Mouse (Mus musculus) lung, embryonic 16.5 days (tissue): ENCODE measurements around the gene Arxes1. TPM values are rescaled to one million over a fixed set of nuclear protein-coding genes. Genes with fewer than 3 reads are reported as not detected.
"Not testable (repeated sequence)": the region's sequence is repeated elsewhere in the genome, so short reads cannot be mapped to it uniquely, and the experiment has no call there.

ENCODE experiments used
- ATAC-seq: fragments of 200-750 bp; cut with Nextera tagmentation; 2 replicates; pipeline ENCODE4 v1.8.0; 2017; ENCODE audit warnings: low read depth, mild to moderate bottlenecking, moderate library complexity
- H3K27ac ChIP-seq: fragments of 300-500 bp; sonication (generic); 2 replicates; pipeline ENCODE4 v1.5.1; 2014; ENCODE audit warnings: mild to moderate bottlenecking, control low read depth, low read length
- H3K27me3 ChIP-seq: fragments of 300-500 bp; sonication (generic); 2 replicates; pipeline ENCODE4 v1.6.1; 2014; ENCODE audit warnings: low read depth, low read length, mixed read lengths; ENCODE audit not compliant: control insufficient read depth, insufficient read depth
- H3K36me3 ChIP-seq: fragments of 300-500 bp; sonication (generic); 2 replicates; pipeline ENCODE4 v1.6.1; 2014; ENCODE audit warnings: low read length; ENCODE audit not compliant: control insufficient read depth, insufficient read depth
- H3K4me1 ChIP-seq: fragments of 300-500 bp; sonication (generic); replicated peaks from 2 replicates; pipeline ENCODE4 v1.6.1; 2014; ENCODE audit warnings: low read length, mixed read lengths; ENCODE audit not compliant: control insufficient read depth, insufficient read depth
- H3K4me2 ChIP-seq: fragments of 300-500 bp; sonication (generic); 2 replicates; pipeline ENCODE4 v1.6.1; 2014; ENCODE audit warnings: low read depth, low read length, control low read depth
- H3K4me3 ChIP-seq: fragments of 300-500 bp; sonication (generic); 2 replicates; pipeline ENCODE4 v1.5.1; 2014; ENCODE audit warnings: mild to moderate bottlenecking, low read length, control low read depth
- H3K9ac ChIP-seq: fragments of 300-500 bp; sonication (generic); 2 replicates; pipeline ENCODE4 v1.6.1; 2014; ENCODE audit warnings: low read length, control low read depth
- H3K9me3 ChIP-seq: fragments of 300-500 bp; sonication (generic); 2 replicates; pipeline ENCODE4 v1.6.1; 2016; ENCODE audit warnings: low read length; ENCODE audit not compliant: control insufficient read depth
- WGBS: fragments of 180-500 bp; shearing (Covaris S2); extraction: QIAGEN DNeasy Blood & Tissue Kit; methylation state at CpG from one replicate; pipeline ENCODE4 v1.1.7; 2014; 5-methylcytosine and 5-hydroxymethylcytosine counted together
- polyA plus RNA-seq: library from polyadenylated mRNA; unstranded; fragments of >200 nt; fragmentation: Nextera tagmentation; extraction: Ambion mirVana; gene quantifications from 2 replicates; pipeline ENCODE4 v1.2.1, GENCODE M21; 2015

Gene Arxes1
- polyA plus RNA-seq, 1 experiment from 2014 or later: 17.7 TPM

DNA sequence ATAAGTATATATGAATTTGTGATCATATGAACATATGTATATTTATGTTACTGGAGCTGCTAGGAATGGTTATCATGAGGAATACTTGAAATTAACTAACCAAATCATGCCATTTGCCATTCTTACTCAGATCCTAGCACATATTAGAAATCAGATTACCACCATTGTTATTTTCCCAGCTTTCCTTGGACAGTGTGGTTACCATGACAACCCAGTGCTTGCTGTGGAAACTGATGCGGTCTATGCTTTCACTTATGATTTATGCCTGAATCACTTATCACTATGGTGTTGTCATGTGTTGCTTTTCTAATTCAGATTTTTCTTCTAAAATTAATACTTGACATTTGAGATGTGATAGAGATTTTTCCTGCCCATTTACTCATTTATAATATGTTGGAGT, 2.8 kb upstream of the Arxes1 start:
- Histone ChIP-seq H3K36me3 (no peaks in the 10 kb centered on the region), H3K4me1 (no peaks in the 10 kb centered on the region), H3K4me2 (no peak overlapping the region), H3K4me3 (no peak overlapping the region), H3K27ac (no peak overlapping the region), H3K9ac (no peak overlapping the region), H3K9me3 (no peaks in the 10 kb centered on the region), H3K27me3 (no peaks in the 10 kb centered on the region)
- no peak for ATAC-seq
- 52% methylated on average over 1 of the region's 1 CpGs for WGBS

DNA sequence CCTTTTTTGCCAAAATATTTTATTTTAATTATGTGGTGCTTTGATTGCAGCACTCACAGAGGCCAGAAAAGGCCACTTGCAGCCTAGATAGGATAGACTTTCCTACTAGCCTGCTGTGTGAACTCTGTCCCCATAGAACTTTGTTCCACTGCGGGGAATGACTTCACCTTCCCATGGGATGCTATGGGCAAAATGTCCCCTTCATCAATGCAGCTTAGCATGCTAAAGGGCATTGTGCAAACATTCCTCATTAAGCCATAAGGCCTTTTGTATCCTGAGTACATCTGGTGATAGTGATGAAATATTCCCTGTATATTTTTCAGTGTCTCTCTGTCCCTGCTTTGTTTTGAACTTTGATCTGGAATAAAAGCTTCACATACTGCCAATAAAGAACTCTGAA, 10.6 kb downstream of the Arxes1 start:
- Histone ChIP-seq H3K4me3 (no peak overlapping the region), H3K4me2 (no peak overlapping the region), H3K27ac (no peak overlapping the region), H3K36me3 (no peaks in the 10 kb centered on the region), H3K4me1 (no peaks in the 10 kb centered on the region), H3K27me3 (no peaks in the 10 kb centered on the region), H3K9ac (no peak overlapping the region), H3K9me3 (no peaks in the 10 kb centered on the region)
- no peak for ATAC-seq
- 80% methylated on average over 1 of the region's 1 CpGs for WGBS

- Histone ChIP-seq H3K36me3 (no peaks in the 10 kb centered on the region), H3K9me3 (no peaks in the 10 kb centered on the region), H3K4me3 (no peak overlapping the region), H3K4me1 (no peaks in the 10 kb centered on the region), H3K27ac (no peak overlapping the region), H3K4me2 (no peak overlapping the region), H3K27me3 (no peaks in the 10 kb centered on the region), H3K9ac (no peak overlapping the region)
- WGBS: 16% methylated on average over 5 of the region's 5 CpGs
- ATAC-seq: no peak
Measured at GRCm38 (mm10) chrX:136047528-136047927, 14.4 kb downstream of the Arxes1 start.

DNA sequence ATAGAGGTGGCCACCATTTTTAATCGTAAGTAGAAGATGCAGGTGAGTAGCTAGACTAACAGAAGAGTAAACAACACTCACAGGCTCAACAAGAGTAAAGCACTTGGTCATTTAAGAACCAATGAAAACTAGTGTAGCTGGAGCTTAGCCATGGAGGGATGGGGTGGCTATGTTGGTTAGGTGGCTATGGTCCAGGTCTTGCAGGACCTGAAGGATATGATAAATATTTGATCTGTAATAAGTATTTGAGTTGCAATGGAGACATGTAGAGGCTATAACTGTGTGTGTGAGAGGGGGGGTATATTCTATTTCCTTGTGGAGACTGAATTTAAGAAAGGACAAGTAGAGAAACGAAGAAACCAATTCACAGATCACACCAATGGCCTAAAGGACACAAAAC, 18.1 kb downstream of the Arxes1 start:
- H3K27me3 ChIP-seq: no peaks in the 10 kb centered on the region
- no peak overlapping the region for H3K4me2 ChIP-seq
- no peaks in the 10 kb centered on the region for H3K9me3 ChIP-seq
- no peak overlapping the region for H3K9ac ChIP-seq
- 0 out of 2 replicates have a peak, but pooled peaks have one; percentile 51 for ATAC-seq
- H3K36me3 ChIP-seq: no peaks in the 10 kb centered on the region
- H3K4me3 ChIP-seq: no peak overlapping the region
- no peaks in the 10 kb centered on the region for H3K4me1 ChIP-seq
- 49% methylated on average over 2 of the region's 2 CpGs for WGBS
- H3K27ac ChIP-seq: no peak overlapping the region

DNA sequence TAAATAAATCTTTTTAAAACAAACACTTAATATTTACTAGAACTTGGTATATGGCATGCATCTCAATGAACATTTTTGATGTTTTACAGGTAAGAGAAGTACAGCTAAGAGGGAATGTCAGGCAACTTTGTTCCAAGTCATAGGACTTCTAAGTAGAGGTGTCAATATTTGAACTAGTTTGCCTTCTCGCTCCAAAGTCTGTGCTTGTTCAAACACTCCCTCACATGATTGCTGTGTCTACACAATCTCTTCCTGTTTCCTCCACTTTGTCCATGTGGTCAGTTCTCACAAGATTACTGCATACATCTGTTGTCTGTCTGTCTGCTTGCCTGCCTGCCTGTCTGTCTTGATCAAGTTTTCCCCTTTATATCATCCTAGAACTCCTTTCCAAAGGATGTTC, 27.5 kb downstream of the Arxes1 start:
- Histone ChIP-seq H3K4me3 (no peak overlapping the region), H3K4me2 (no peak overlapping the region), H3K36me3 (no peaks in the 10 kb centered on the region), H3K4me1 (no peaks in the 10 kb centered on the region), H3K9me3 (no peaks in the 10 kb centered on the region), H3K9ac (no peak overlapping the region), H3K27ac (no peak overlapping the region), H3K27me3 (no peaks in the 10 kb centered on the region)
- ATAC-seq: no peak
- WGBS: 48% methylated on average over 1 of the region's 1 CpGs

GRCm38 (mm10) chrX:136067201-136067991, 34.2 kb downstream of the Arxes1 start:
- H3K4me1 ChIP-seq, H3K27ac ChIP-seq, H3K27me3 ChIP-seq, H3K9me3 ChIP-seq, H3K36me3 ChIP-seq, H3K9ac ChIP-seq: not testable (repeated sequence)
- WGBS: 8% methylated on average over 9 of the region's 48 CpGs
- Histone ChIP-seq H3K4me2 (peak overlapping the region; percentile 42), H3K4me3 (peak overlapping the region; percentile 34)
- peak; percentile 64 for ATAC-seq

GRCm38 (mm10) chrX:136068020-136068419, 34.9 kb downstream of the Arxes1 start, which contains the start of gene Bex2:
Bex2 (minus strand) TSS chrX:136068236.
- H3K27me3 ChIP-seq, H3K27ac ChIP-seq, H3K9ac ChIP-seq, H3K36me3 ChIP-seq, H3K4me1 ChIP-seq, H3K9me3 ChIP-seq: not testable (repeated sequence)
- WGBS: no CpG with 5 or more reads among the region's 32 CpGs
- H3K4me2 ChIP-seq: peak within 1 kb of the TSS; percentile 42
- peak; percentile 97 for ATAC-seq
- H3K4me3 ChIP-seq: peak within 1 kb of the TSS; percentile 34

Other genes with a start within 250 kb of the Arxes1 start
- gene Bhlhb9, start 235.8 kb upstream of the Arxes1 start, polyA plus RNA-seq: 43.8 and 45.3 TPM in 2 replicates
- gene Gprasp2, start 194.3 kb upstream of the Arxes1 start, polyA plus RNA-seq: 18.0 and 19.1 TPM in 2 replicates
- 44.3 and 48.4 TPM in 2 replicates for gene Arxes2, start 39.5 kb upstream of the Arxes1 start, polyA plus RNA-seq
- 56.8 and 57.7 TPM in 2 replicates for gene Bex2, start 34.9 kb downstream of the Arxes1 start, polyA plus RNA-seq
- gene Nxf3, start 51.9 kb downstream of the Arxes1 start, polyA plus RNA-seq: 0.08 TPM in 1 of 2 replicates, not detected in the other
- 165 and 173 TPM in 2 replicates for gene Bex4, start 105.6 kb downstream of the Arxes1 start, polyA plus RNA-seq
- 187 and 208 TPM in 2 replicates for gene Tceal8, start 139.0 kb downstream of the Arxes1 start, polyA plus RNA-seq
- 3.6 and 4.7 TPM in 2 replicates for gene Tceal5, start 170.5 kb downstream of the Arxes1 start, polyA plus RNA-seq
- 7.4 and 21.7 TPM in 2 replicates for gene Tceal7, start 181.4 kb downstream of the Arxes1 start, polyA plus RNA-seq
- gene Bex1, start 182.1 kb downstream of the Arxes1 start, polyA plus RNA-seq: 79.2 and 82.0 TPM in 2 replicates
- 634 and 677 TPM in 2 replicates for gene Tceal9, start 211.7 kb downstream of the Arxes1 start, polyA plus RNA-seq
- 412 and 444 TPM in 2 replicates for gene Bex3, start 236.9 kb downstream of the Arxes1 start, polyA plus RNA-seq